Mouse (Mus musculus) kidney, adult 2 months (tissue): ENCODE measurements around the gene Srbd1.

Experiments
- CTCF ChIP-seq: fragments of 200-500 bp; conservative IDR thresholded peaks from 2 replicates; pipeline ENCODE4 v1.5.1; 2011; ENCODE audit warnings: low read depth, mild to moderate bottlenecking, control low read depth, low read length, moderate library complexity, mixed read lengths; ENCODE audit not compliant: insufficient read depth, insufficient read length
- POLR2A ChIP-seq: fragments of 200-500 bp; IDR thresholded peaks from one replicate; pipeline ENCODE4 v1.6.1; 2011; ENCODE audit warnings: low read depth, low read length, control low read depth

- TF ChIP-seq CTCF, result no peak
- TF ChIP-seq POLR2A, result no peak
Measured at GRCm38 (mm10) chr17:85944726-85945125, 200.2 kb downstream of the Srbd1 start.
